Mouse (Mus musculus) hematopoietic stem cell, adult 5-6 weeks (primary cell): ENCODE data around the gene Abhd12. TPM values are rescaled to one million over a fixed set of nuclear protein-coding genes. Genes with fewer than 3 reads are reported as not detected.

Experiments
- ATAC-seq, 2 experiments: fragments of 125-278 bp in 1 of 2; replicated peaks in 1 of 2; 2 replicates each; pipeline ENCODE4 v1.8.0; 2016 to 2017; ENCODE audit warnings: inconsistent platforms in 2 of 2, mild to moderate bottlenecking in 2 of 2, moderate number of reproducible peaks in 2 of 2, low read depth in 1 of 2, moderate TSS enrichment in 1 of 2; ENCODE audit not compliant: low FRiP score in 2 of 2, poor library complexity in 2 of 2, severe bottlenecking in 2 of 2, insufficient read depth in 1 of 2, low TSS enrichment in 1 of 2
- total RNA-seq: library from RNA; stranded (forward); fragments of 172-1452, 232-1000 nt; gene quantifications from 2 replicates; pipeline ENCODE4 v1.2.3, GENCODE M21; 2017

The Abhd12 gene
- total RNA-seq, 1 experiment from 2014 or later: 37.8 TPM

- no peak for ATAC-seq
These were observed 29.3 kb downstream of the Abhd12 start for GRCm38 (mm10) chr2:150875226-150875625.

DNA sequence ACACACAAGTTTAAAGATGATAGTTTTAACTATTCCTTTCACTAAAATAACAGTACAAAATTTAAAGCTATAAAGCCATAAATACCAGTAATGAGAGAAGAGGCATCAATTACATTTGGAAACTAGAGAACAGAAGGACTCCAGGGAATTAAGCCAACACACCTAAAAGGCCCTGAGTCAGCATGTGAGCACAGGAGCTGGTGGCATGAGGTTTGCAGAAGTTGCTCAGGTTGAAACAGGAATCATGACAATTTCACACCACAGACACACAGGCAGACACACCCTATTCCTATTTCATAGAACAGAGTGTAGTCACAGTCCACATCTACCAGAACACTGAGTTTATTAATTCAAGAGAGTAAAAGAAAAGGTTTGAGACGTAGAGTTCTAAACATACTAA is 30.0 kb downstream of the Abhd12 start:
- ATAC-seq: no peak; a peak in 1 of 4 replicates

DNA sequence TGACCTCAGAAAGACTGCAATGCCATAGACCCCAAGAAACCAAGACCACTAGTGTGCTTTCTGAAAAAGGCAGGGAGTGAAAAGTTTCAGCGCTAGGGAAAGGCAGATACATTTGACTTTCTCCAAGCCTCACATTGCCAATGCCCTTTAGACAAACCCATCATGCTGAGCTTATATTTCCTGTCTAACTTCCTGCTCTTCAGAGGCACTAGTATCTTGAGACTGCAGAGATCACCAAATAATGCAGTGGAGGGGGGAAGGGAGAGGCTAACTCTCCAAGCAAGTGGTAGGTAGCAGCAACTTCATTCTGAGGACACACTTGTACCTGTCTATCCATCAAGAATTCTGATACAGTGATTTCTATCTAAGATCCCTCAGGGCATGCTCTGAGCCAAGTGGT is 35.1 kb downstream of the Abhd12 start:
- peak; percentile 42 to 62 for ATAC-seq

DNA sequence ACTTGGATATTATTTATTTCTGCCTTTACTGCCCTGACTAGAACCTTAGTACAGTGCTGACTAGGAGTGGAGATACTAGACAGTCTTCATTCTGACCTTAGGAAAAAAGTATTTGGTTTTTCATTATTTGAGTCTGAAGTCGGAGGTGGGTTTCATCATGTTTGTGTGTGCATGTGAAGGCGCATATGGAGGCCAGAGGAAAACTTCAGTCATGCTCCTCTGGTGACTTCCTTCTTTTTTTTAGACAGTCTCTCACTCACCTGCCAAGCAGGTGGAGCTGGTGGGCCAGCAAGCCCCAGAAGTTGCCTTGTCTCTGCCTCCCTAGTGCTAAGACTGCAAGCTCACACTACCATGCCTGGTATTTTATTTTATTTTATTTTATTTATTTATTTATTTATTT is 37.5 kb downstream of the Abhd12 start:
- ATAC-seq: no peak

DNA sequence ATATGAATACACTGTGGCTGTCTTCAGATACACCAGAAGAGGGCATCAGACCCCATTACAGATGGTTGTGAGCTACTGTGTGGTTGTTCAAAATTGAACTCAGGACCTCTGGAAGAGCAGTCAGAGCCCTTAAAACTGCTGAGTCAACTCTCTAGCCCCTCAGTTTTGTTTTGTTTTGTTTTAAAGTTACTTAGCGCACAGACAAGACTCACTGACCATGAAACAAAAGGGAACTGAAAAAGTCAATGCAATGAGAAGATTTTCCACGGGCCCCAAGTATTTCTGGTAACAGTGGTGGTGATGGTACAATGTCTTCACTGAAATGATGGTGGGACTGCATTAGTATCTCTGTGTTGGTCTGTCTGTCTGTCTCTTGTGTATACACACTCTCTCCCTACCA is 43.4 kb downstream of the Abhd12 start:
- no peak for ATAC-seq

DNA sequence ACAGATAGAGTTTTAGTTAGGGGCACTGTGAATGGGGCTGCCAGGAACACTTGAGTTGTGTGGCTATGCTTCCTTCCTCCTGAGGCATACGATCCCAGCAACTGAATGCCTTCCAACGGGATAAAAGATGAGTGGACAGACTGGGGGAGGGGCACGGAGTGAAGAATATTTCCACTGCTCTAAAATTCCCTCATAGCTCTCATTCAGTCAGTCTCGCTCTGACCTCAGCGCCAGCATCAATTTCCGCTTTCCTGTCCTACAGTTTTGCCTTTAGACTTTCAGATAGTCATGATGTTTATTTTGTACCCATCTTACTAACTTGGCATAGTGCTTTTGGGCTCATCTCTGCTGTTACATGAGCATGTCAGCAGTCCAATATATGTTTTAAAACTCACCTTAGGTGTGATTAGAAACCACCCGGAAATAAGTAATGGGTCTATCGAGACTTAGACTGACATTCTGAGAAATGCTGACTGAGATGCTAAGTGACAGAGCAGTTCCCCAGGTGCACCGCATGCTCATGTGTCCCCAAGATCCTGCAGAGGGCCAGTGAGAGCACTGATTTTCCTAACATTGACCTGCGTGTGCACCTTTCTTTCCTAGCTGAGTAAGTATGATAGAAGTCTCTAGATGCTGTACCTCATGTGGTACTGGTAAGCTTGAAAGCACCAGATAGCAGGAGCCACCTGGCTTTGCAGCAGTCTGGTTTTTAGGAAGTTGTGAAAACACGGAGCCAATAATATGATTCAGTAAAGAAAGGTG is 44.7 kb downstream of the Abhd12 start:
- no peak for ATAC-seq

DNA sequence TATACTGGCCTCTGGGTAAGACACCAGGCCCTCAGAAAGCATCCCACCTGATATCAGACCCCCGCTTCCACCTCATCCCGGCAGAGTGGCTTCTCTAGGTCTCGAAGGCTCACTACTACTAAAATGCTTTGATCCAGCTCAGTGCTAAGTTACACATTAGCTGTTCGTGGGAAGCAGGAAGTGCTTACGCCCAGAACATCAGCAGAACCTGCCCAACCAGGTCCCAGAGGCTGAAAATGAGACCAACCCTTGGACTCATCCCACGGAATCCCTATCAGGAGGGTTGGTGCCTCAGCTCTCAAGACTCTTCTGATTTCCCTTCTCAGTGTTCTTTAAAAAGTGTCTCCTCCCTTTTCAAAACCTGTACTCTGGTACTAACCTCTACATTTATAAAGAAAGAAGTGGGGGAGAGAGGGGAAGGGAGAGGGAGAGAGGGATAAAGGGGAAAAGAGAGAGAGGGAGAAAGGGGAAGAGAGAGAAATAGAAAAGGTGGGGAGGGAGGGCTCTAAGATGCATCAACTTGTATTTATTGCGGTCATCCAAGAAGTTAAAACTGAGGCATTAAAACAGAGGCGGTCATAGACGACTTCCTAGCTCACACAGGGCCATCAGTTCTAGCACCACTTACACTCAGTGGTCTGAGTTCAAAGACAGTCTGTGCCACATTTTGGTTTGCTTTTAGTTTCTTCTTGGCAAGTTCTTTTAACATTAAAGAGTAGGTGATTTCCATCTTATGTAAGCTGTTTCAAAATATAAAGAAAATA is 45.6 kb downstream of the Abhd12 start:
- no peak for ATAC-seq

- ATAC-seq: no peak
These were observed 49.4 kb downstream of the Abhd12 start for GRCm38 (mm10) chr2:150855186-150855585.

GRCm38 (mm10) chr2:150851251-150851650 is 53.3 kb downstream of the Abhd12 start:
- peak in 1 of 2 experiments; percentile 49; a peak in 2 of 4 replicates for ATAC-seq

DNA sequence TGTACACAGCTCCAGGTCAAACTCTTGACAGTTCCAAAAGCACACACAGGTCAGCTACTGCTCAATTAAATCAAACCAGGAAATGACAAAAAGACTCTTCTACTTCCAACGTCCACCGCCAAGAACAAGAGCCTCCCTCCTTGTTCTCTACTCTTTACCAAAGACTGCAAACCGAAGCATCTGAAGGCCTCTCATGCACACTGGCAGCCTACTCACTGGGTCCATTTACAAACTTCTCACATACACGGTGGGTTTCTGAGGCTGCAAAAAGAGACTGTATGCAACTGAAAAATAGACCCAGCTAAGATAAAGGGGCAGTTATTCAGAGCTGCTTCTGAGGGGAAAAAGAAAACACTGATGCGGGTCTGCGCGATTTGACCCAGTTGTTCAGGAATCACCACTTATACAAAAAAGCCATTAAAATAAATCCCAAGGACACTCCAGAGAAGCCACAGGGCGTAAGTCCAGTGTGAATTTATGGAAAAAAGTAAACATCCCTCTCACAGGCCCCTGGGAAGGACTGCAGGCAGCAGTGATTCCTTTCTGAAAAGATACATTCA is 57.0 kb downstream of the Abhd12 start:
- ATAC-seq: no peak

- no peak for ATAC-seq
These were observed 59.7 kb downstream of the Abhd12 start for GRCm38 (mm10) chr2:150844798-150845197.

DNA sequence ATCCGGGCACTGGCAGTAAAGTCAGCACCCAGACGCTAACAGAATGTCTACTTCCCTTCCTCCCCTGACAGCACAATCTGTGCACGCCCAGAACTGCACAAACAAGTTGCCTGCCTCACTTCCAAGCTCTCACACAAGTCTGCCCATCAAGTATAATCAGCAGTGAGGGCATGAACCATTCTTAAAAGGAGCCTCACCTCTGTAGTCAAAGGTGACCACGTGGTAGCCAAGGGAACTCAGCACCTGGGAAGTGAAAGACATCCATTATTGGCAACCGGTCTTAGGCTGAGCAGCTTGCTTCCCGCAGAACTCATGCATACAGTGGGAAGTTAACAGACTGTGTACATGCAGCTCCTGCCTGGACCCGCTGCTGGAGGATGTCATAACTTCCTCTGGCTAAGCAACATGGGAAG is 62.5 kb downstream of the Abhd12 start:
- no peak for ATAC-seq

DNA sequence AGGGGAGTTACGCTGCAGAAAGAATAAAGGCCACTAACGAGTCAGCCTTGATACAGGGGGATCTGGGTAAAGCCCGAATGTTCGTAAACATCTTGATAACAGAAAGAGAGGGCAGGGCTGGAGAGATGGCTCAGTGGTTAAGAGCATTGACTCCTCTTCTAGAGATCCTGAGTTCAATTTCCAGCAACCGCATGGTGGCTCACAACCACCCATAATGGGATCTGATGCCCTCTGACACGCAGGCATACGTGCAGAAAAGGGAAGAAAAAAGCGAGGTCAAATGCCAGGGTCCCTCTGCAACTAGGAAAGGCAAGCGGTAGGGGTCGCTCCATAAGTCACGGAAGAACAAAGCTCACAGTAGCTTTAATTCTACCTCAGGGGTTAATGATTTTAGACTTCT is 63.4 kb downstream of the Abhd12 start:
- no peak for ATAC-seq

DNA sequence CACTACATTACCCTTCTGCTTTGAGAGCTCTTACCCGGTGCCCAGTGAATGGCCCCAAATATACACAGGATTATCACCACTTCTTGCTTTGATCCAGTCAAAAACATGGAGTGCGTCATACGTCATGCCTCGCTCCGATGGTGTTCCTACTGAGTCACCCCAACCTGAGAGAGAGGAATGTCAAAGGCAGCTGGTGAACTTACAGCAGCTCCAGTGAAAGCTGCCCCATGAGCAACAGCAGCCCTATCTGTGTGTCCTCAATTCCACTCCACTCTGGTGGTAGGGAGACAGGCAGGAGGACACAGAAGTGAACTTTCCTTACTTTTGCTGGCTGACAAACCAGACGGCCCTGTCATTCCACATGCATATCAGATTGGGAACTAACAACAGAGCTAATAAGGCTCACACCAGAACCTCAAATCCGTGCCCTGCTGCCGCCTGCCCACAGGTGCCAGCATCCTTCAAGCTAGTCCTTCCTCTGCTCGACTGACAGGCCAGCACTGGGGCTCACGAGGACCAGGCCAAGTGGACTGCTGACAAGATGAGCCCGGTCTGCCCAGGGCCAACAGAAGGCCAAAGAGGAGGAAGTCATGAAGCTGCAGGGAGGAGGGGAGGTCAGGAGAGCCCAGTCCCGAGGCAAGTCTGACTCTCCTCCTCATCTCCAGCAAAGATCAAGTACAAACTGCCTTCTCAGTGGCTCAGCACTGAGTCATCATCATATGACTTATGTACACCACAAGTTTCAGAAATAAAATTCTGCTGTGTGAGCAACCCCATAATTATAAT is 64.7 kb downstream of the Abhd12 start:
- ATAC-seq: no peak

DNA sequence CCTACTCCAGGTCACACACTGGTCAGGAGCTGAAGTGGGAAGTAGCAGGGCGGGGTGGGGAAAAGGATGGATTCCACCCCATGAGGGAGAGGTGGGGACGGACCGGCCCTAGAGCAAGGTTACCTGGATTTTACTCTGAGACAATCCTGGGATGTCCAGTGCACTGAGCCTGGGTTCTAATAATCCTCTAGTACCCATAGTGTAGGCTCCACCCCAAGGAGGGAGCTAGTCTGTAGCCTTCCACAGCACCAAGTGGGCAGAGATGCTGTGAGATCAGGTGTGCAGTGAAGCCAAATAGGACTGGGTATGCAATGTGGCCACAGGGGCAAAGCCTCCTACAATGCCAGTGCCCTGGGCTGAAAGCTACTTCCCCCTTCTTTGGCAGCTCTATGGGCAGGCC is 66.8 kb downstream of the Abhd12 start:
- no peak for ATAC-seq

DNA sequence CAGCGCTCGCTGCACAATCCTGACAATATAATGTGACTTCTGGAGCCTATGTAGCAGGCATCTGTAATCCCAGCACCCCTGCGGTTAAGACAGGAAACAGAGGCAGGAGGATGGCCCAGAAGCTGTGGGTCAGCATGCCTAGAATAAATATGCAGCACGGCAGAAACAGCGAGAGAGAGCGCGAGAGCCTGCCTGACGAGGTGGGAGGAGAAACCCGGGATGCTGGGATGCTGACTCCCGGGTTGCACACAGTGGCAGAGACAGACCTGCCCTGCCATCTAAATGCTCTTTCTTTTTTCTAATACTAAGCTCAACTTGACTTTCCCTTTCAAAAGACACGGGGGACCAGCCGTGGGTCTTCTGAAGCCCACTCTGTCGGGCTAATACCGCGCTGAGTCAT is 67.6 kb downstream of the Abhd12 start:
- no peak for ATAC-seq

- ATAC-seq: no peak
These were observed 68.6 kb downstream of the Abhd12 start for GRCm38 (mm10) chr2:150835975-150836374.

DNA sequence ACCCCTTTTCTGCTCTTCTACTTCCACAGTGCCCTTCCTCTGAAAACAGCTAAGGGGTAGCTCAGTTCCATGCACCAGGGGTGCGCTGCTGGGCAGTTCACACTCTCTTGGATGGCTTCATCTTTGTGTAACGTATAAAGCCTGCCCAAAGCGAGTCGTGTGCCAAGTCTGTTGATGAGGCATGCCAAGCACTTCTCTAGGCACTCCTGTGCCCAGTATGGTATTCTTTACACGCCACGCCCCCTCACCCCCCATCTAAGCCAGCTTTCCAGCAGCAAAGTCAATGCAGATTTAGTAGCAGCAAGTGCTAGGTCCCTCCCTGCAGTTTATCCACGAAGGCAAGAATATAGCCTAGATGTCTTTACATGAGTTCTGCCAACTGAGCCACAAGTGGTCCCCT is 69.9 kb downstream of the Abhd12 start:
- no peak for ATAC-seq
